Mouse (Mus musculus) myocyte (in vitro differentiated cells): ENCODE data around the gene Clrn3.
A peak's percentile ranks its signal among the peaks of the same experiment; 100 is the strongest.

Source experiments
- CEBPB ChIP-seq: IDR thresholded peaks from 2 replicates; pipeline ENCODE4 v1.6.1; 2011; ENCODE audit warnings: mild to moderate bottlenecking, moderate library complexity; ENCODE audit not compliant: poor library complexity, insufficient read depth, severe bottlenecking
- MAX ChIP-seq: IDR thresholded peaks from one replicate; pipeline ENCODE4 v1.6.1; 2011; ENCODE audit warnings: low read depth, mild to moderate bottlenecking, control low read depth
- MYOD1 ChIP-seq, 3 experiments: IDR thresholded peaks; one replicate each; pipeline ENCODE4 v1.6.1; 2011; ENCODE audit warnings: control low read depth in 2 of 3, low read depth in 2 of 3, mild to moderate bottlenecking in 2 of 3, moderate library complexity in 1 of 3; ENCODE audit not compliant: insufficient read length in 2 of 3, control insufficient read depth in 1 of 3
- MYOG ChIP-seq, 3 experiments: IDR thresholded peaks; one replicate each; pipeline ENCODE4 v1.6.1; 2011; ENCODE audit warnings: control low read depth in 2 of 3, low read depth in 2 of 3, mild to moderate bottlenecking in 2 of 3; ENCODE audit not compliant: insufficient read length in 2 of 3, control insufficient read depth in 1 of 3, insufficient read depth in 1 of 3
- POLR2A ChIP-seq: IDR thresholded peaks from one replicate; pipeline ENCODE4 v1.6.1; 2011; ENCODE audit warnings: low read depth, mild to moderate bottlenecking, control low read depth, moderate library complexity; ENCODE audit not compliant: insufficient read length
- REST ChIP-seq: IDR thresholded peaks from one replicate; pipeline ENCODE4 v1.6.1; 2011; ENCODE audit warnings: mild to moderate bottlenecking, control low read depth, moderate library complexity; ENCODE audit not compliant: insufficient read depth, insufficient read length
- TCF12 ChIP-seq: IDR thresholded peaks from one replicate; pipeline ENCODE4 v1.6.1; 2011; ENCODE audit warnings: mild to moderate bottlenecking, control low read depth; ENCODE audit not compliant: poor library complexity, insufficient read depth, severe bottlenecking
- USF1 ChIP-seq: IDR thresholded peaks from one replicate; pipeline ENCODE4 v1.6.1; 2011; ENCODE audit warnings: low read depth, mild to moderate bottlenecking, control low read depth, moderate library complexity

GRCm38 (mm10) chr7:135481150-135481549 lies 47.3 kb downstream of the Clrn3 start:
- TF ChIP-seq MAX (no peak), MYOD1 (IDR thresholded peaks at IDR 0.05; ENCODE audit: control insufficient read depth in 1 of 3, insufficient read length in 2 of 3, low read depth in 2 of 3) (peak in 2 of 3 experiments; percentile 83 to 85), POLR2A (no peak), TCF12 (no peak), MYOG (IDR thresholded peaks at IDR 0.05; ENCODE audit: control insufficient read depth in 1 of 3, insufficient read depth in 1 of 3, insufficient read length in 2 of 3, low read depth in 2 of 3) (peak in 1 of 3 experiments; percentile 50), USF1 (no peak), REST (no peak), CEBPB (peak; percentile 53; the same call in 1 of the 2 replicates)
